Mouse (Mus musculus) CH12.LX (cell line): ENCODE measurements around the gene 5330417H12Rik. TPM values are rescaled to one million over a fixed set of nuclear protein-coding genes. Genes with fewer than 3 reads are reported as not detected.

Source experiments
- DNase-seq: peaks from one replicate; pipeline ENCODE4 v3.0.0-alpha.2; 2013; ENCODE audit errors: extremely low read depth
- H3K27ac ChIP-seq: 2 replicates; pipeline ENCODE4 v1.5.1; 2012; ENCODE audit warnings: low read depth, mild to moderate bottlenecking, control low read depth, moderate library complexity; ENCODE audit not compliant: insufficient read depth
- H3K27me3 ChIP-seq: replicated peaks from 2 replicates; pipeline ENCODE3; 2012; ENCODE audit warnings: inconsistent platforms
- H3K36me3 ChIP-seq, 2 experiments: replicated peaks in 1 of 2; 2 replicates each; pipeline versions ENCODE3 to v1.6.1; 2012; ENCODE audit warnings: inconsistent platforms in 1 of 2, low read length in 1 of 2, mild to moderate bottlenecking in 1 of 2, mixed read lengths in 1 of 2, moderate library complexity in 1 of 2; ENCODE audit not compliant: control insufficient read depth in 1 of 2, insufficient read depth in 1 of 2
- H3K4me1 ChIP-seq, 2 experiments: 2 replicates each; pipeline ENCODE4 v1.6.1; 2012; ENCODE audit warnings: inconsistent platforms in 1 of 2, moderate library complexity in 1 of 2; ENCODE audit not compliant: insufficient read depth in 2 of 2, control insufficient read depth in 1 of 2
- H3K4me2 ChIP-seq: 2 replicates; pipeline ENCODE4 v1.6.1; 2012; ENCODE audit warnings: low read depth, mild to moderate bottlenecking, control low read depth; ENCODE audit not compliant: poor library complexity, insufficient read depth, severe bottlenecking
- H3K4me3 ChIP-seq, 3 experiments: fragments of 150-350 bp in 1 of 3; sonication (generic) in 1 of 3; replicated peaks in 1 of 3; 2 replicates each; pipeline versions ENCODE3 to v1.5.1; 2011 to 2012; ENCODE audit warnings: low read depth in 2 of 3, low read length in 2 of 3, mild to moderate bottlenecking in 2 of 3, moderate library complexity in 2 of 3, control low read depth in 1 of 3, improper control_type of control experiment in 1 of 3, inconsistent platforms in 1 of 3, mixed read lengths in 1 of 3; ENCODE audit not compliant: poor library complexity in 1 of 3
- H3K79me2 ChIP-seq: replicated peaks from 2 replicates; pipeline ENCODE4 v1.6.1; 2012; ENCODE audit warnings: mild to moderate bottlenecking, moderate library complexity; ENCODE audit not compliant: control insufficient read depth, poor library complexity, insufficient read depth, severe bottlenecking; ENCODE audit errors: extremely low read depth
- H3K9ac ChIP-seq: 2 replicates; pipeline ENCODE4 v1.6.1; 2012; ENCODE audit warnings: low read depth, mild to moderate bottlenecking, control low read depth, moderate library complexity; ENCODE audit not compliant: insufficient read depth
- H3K9me3 ChIP-seq: replicated peaks from 2 replicates; pipeline ENCODE3; 2012; ENCODE audit warnings: low read length, inconsistent platforms, mixed read lengths
- BHLHE40 ChIP-seq: IDR thresholded peaks from 2 replicates; pipeline ENCODE4 v1.6.1; 2011; ENCODE audit warnings: mild to moderate bottlenecking, low read depth, low read length, improper control_type of control experiment
- CHD2 ChIP-seq: IDR thresholded peaks from 2 replicates; pipeline ENCODE4 v1.6.1; 2011; ENCODE audit warnings: low read length, improper control_type of control experiment
- CTCF ChIP-seq, 2 experiments: IDR thresholded peaks in 1 of 2; conservative IDR thresholded peaks in 1 of 2; 2 replicates each; pipeline ENCODE4 v1.5.1; 2011 to 2012; ENCODE audit warnings: low read depth in 2 of 2, low read length in 2 of 2, improper control_type of control experiment in 1 of 2, inconsistent platforms in 1 of 2, mild to moderate bottlenecking in 1 of 2, moderate library complexity in 1 of 2
- ELF1 ChIP-seq: IDR thresholded peaks from 2 replicates; pipeline ENCODE4 v1.6.1; 2014; ENCODE audit warnings: low read depth, mild to moderate bottlenecking, inconsistent platforms, low read length, improper control_type of control experiment
- ETS1 ChIP-seq: conservative IDR thresholded peaks from 2 replicates; pipeline ENCODE4 v1.6.1; 2012; ENCODE audit warnings: low read depth, mild to moderate bottlenecking, inconsistent platforms, low read length, improper control_type of control experiment, moderate library complexity
- HCFC1 ChIP-seq: IDR thresholded peaks from 2 replicates; pipeline ENCODE4 v1.6.1; 2012; ENCODE audit warnings: low read depth, mild to moderate bottlenecking, inconsistent platforms, low read length, improper control_type of control experiment
- IRF4 ChIP-seq: IDR thresholded peaks from 2 replicates; pipeline ENCODE4 v1.6.1; 2014; ENCODE audit warnings: low read depth, mild to moderate bottlenecking, inconsistent platforms, low read length, improper control_type of control experiment
- JUN ChIP-seq: IDR thresholded peaks from 2 replicates; pipeline ENCODE4 v1.6.1; 2011; ENCODE audit warnings: low read depth, mild to moderate bottlenecking, low read length, improper control_type of control experiment, moderate library complexity; ENCODE audit not compliant: insufficient read depth
- JUND ChIP-seq: conservative IDR thresholded peaks from 2 replicates; pipeline ENCODE4 v1.6.1; 2011; ENCODE audit warnings: low read depth, low read length, improper control_type of control experiment
- MAFK ChIP-seq: IDR thresholded peaks from 2 replicates; pipeline ENCODE4 v1.6.1; 2011; ENCODE audit warnings: low read length, improper control_type of control experiment; ENCODE audit not compliant: insufficient replicate concordance
- MAX ChIP-seq: IDR thresholded peaks from 2 replicates; pipeline ENCODE4 v1.6.1; 2011; ENCODE audit warnings: low read length, improper control_type of control experiment
- MEF2A ChIP-seq: IDR thresholded peaks from 2 replicates; pipeline ENCODE4 v1.6.1; 2014; ENCODE audit warnings: low read depth, mild to moderate bottlenecking, inconsistent platforms, low read length, improper control_type of control experiment, borderline replicate concordance
- MXI1 ChIP-seq: IDR thresholded peaks from 2 replicates; pipeline ENCODE4 v1.6.1; 2011; ENCODE audit warnings: mild to moderate bottlenecking, low read depth, low read length, improper control_type of control experiment
- NELFE ChIP-seq: IDR thresholded peaks from 2 replicates; pipeline ENCODE4 v1.6.1; 2011; ENCODE audit warnings: low read depth, low read length, improper control_type of control experiment
- POLR2A ChIP-seq: IDR thresholded peaks from 2 replicates; pipeline ENCODE4 v1.6.1; 2011; ENCODE audit warnings: low read depth, mild to moderate bottlenecking, improper control_type of control experiment, low read length
- POLR2AphosphoS2 ChIP-seq: IDR thresholded peaks from 2 replicates; pipeline ENCODE4 v1.6.1; 2011; ENCODE audit warnings: low read depth, low read length, improper control_type of control experiment
- RAD21 ChIP-seq: IDR thresholded peaks from 2 replicates; pipeline ENCODE4 v1.6.1; 2011; ENCODE audit warnings: low read depth, mild to moderate bottlenecking, low read length, improper control_type of control experiment, moderate library complexity
- RCOR1 ChIP-seq: conservative IDR thresholded peaks from 2 replicates; pipeline ENCODE4 v1.6.1; 2012; ENCODE audit warnings: low read depth, mild to moderate bottlenecking, inconsistent platforms, low read length, improper control_type of control experiment
- SIN3A ChIP-seq: IDR thresholded peaks from 2 replicates; pipeline ENCODE4 v1.6.1; 2012; ENCODE audit warnings: low read length, improper control_type of control experiment, inconsistent platforms
- TBP ChIP-seq: conservative IDR thresholded peaks from 2 replicates; pipeline ENCODE4 v1.6.1; 2011; ENCODE audit warnings: low read depth, low read length, improper control_type of control experiment
- TCF12 ChIP-seq: IDR thresholded peaks from 2 replicates; pipeline ENCODE4 v1.6.1; 2014; ENCODE audit warnings: low read depth, mild to moderate bottlenecking, inconsistent platforms, low read length, improper control_type of control experiment
- UBTF ChIP-seq: IDR thresholded peaks from 2 replicates; pipeline ENCODE4 v1.6.1; 2012; ENCODE audit warnings: low read depth, mild to moderate bottlenecking, inconsistent platforms, low read length, improper control_type of control experiment, moderate library complexity
- USF1 ChIP-seq: IDR thresholded peaks from 2 replicates; pipeline ENCODE4 v1.6.1; 2014; ENCODE audit warnings: low read depth, mild to moderate bottlenecking, inconsistent platforms, low read length, improper control_type of control experiment
- USF2 ChIP-seq: conservative IDR thresholded peaks from 2 replicates; pipeline ENCODE4 v1.6.1; 2011; ENCODE audit warnings: low read depth, low read length, improper control_type of control experiment
- ZC3H11A ChIP-seq: IDR thresholded peaks from 2 replicates; pipeline ENCODE4 v1.6.1; 2012; ENCODE audit warnings: low read depth, mild to moderate bottlenecking, inconsistent platforms, low read length, improper control_type of control experiment
- ZKSCAN1 ChIP-seq: IDR thresholded peaks from 2 replicates; pipeline ENCODE4 v1.6.1; 2012; ENCODE audit warnings: low read depth, inconsistent platforms, low read length, improper control_type of control experiment, borderline replicate concordance
- ZMIZ1 ChIP-seq: IDR thresholded peaks from 2 replicates; pipeline ENCODE4 v1.6.1; 2012; ENCODE audit warnings: low read depth, mild to moderate bottlenecking, inconsistent platforms, low read length, improper control_type of control experiment
- ZNF384 ChIP-seq: IDR thresholded peaks from 2 replicates; pipeline ENCODE4 v1.6.1; 2012; ENCODE audit warnings: low read depth, low read length, improper control_type of control experiment, inconsistent platforms
- dilution Hi-C: fragments of 300-500 bp; cut with MboI; formaldehyde crosslinking; loops from 2 replicates; pipeline ENCODE4 v1.14.3; 2020; ENCODE audit warnings: low sequenced_read_pairs; ENCODE audit not compliant: extremely low pct_unique_long_range_greater_than_20kb, extremely low pct_ligation_motif_present
- in situ Hi-C: fragments of 300-500 bp; cut with MboI; formaldehyde crosslinking; loops from 3 replicates; pipeline ENCODE4 v1.14.3; 2019; ENCODE audit warnings: low sequenced_read_pairs, low pct_ligation_motif_present, low pct_unique_long_range_greater_than_20kb, mixed read lengths
- polyA plus RNA-seq: library from polyadenylated mRNA; unstranded; fragments of >175 nt; gene quantifications from 2 replicates; pipeline ENCODE4 v1.2.1, GENCODE M21; 2012; ENCODE audit warnings: low read depth; ENCODE audit not compliant: insufficient read length
- total RNA-seq, 2 experiments: library from RNA; depleted of rRNA; stranded (reverse); fragments of 300-350 nt in 1 of 2; fragments of >200 nt in 1 of 2; gene quantifications; 2 replicates each; pipeline ENCODE4 v1.2.3; 2012 to 2014

The 5330417H12Rik gene
- total and polyA plus RNA-seq, 3 experiments = not detected

GRCm38 (mm10) chr7:107625781-107626180 is 820 bp upstream of the 5330417H12Rik start:
- Histone ChIP-seq H3K9ac (no peak overlapping the region), H3K27ac (no peak overlapping the region), H3K4me1 (peaks cover 33 to 95% of the 10 kb centered on the region in 2 experiments), H3K36me3 (peaks cover 6 to 50% of the 10 kb centered on the region in 2 experiments), H3K4me2 (no peak overlapping the region), H3K4me3 (no peak overlapping the region), H3K79me2 (peaks cover 58% of the 10 kb centered on the region), H3K9me3 (peaks cover 3% of the 10 kb centered on the region), H3K27me3 (no peaks in the 10 kb centered on the region)
- dilution Hi-C loops = no loop called here
- no peak for DNase-seq
- no peak for TF ChIP-seq CTCF (conservative IDR thresholded peaks at IDR 0.05 in 1 of 2, IDR thresholded peaks at IDR 0.05 in 1 of 2; ENCODE audit: low read depth in 2 of 2, low read length in 2 of 2)
- no peak for TF ChIP-seq POLR2AphosphoS2
- TF ChIP-seq MAX = no peak
- no peak for TF ChIP-seq ZNF384
- TF ChIP-seq ZKSCAN1 = no peak
- no peak for TF ChIP-seq RCOR1
- TF ChIP-seq TBP = no peak
- TF ChIP-seq MXI1 = no peak
- TF ChIP-seq ZC3H11A = no peak
- no peak for TF ChIP-seq HCFC1
- TF ChIP-seq USF1 = no peak
- no peak for TF ChIP-seq BHLHE40
- no peak for TF ChIP-seq ZMIZ1
- no peak for TF ChIP-seq USF2
- no peak for TF ChIP-seq ELF1
- TF ChIP-seq UBTF = no peak
- no peak for TF ChIP-seq ETS1
- no peak for TF ChIP-seq NELFE
- TF ChIP-seq TCF12 = no peak
- TF ChIP-seq POLR2A = no peak
- in situ Hi-C loops = no loop called here

GRCm38 (mm10) chr7:107624432-107624831 is 529 bp downstream of the 5330417H12Rik start:
- TF ChIP-seq RAD21 (no peak), ZNF384 (no peak), USF1 (no peak), ETS1 (peak; percentile 46; the same call in 1 of the 2 replicates), MXI1 (no peak), MEF2A (no peak), JUND (no peak), NELFE (no peak), CTCF (conservative IDR thresholded peaks at IDR 0.05 in 1 of 2, IDR thresholded peaks at IDR 0.05 in 1 of 2; ENCODE audit: low read depth in 2 of 2, low read length in 2 of 2) (no peak), IRF4 (no peak), ZC3H11A (no peak), TCF12 (peak; percentile 17; the same call in 1 of the 2 replicates), SIN3A (no peak), UBTF (no peak), MAFK (no peak), CHD2 (no peak), JUN (no peak)
- TF ChIP-seq, all 38 proteins: peak for 2
- in situ Hi-C loops = no loop called here

More at GRCm38 (mm10) chr7:107624432-107624831, 529 bp downstream of the 5330417H12Rik start:
- H3K9me3 ChIP-seq = peaks cover 3% of the 10 kb centered on the region
- DNase-seq = no peak
- no peak overlapping the region for H3K4me2 ChIP-seq
- H3K27me3 ChIP-seq = no peaks in the 10 kb centered on the region
- dilution Hi-C loops = no loop called here
- no peak overlapping the region for H3K9ac ChIP-seq
- peaks cover 50% of the 10 kb centered on the region for H3K79me2 ChIP-seq
- no peak overlapping the region for H3K27ac ChIP-seq
- no peak overlapping the region for H3K4me3 ChIP-seq
- H3K36me3 ChIP-seq = peaks cover 6 to 46% of the 10 kb centered on the region in 2 experiments
- peaks cover 32 to 97% of the 10 kb centered on the region in 2 experiments for H3K4me1 ChIP-seq
